8 mouse cellular contexts compared by ENCODE assay signal in genomic region chr4:117494911-117495501, GRCm38 (mm10). TPM values are rescaled to one million over a fixed set of nuclear protein-coding genes. Genes with fewer than 3 reads are reported as not detected.
DNase-seq lines count a peak whose midpoint lies in the region; ATAC-seq and TF ChIP-seq lines count a peak whose summit lies in the region.

No protein-coding gene starts in this region.

- H3K9me3 ChIP-seq in forebrain, postnatal 0 days (ENCODE audit: low read length) = no peaks in the 10 kb centered on the region
- no peaks in the 10 kb centered on the region for H3K9me3 ChIP-seq in intestine, embryonic 15.5 days
- no peaks in the 10 kb centered on the region for H3K9me3 ChIP-seq in stomach, embryonic 15.5 days

- peak overlapping the region; percentile 34 for H3K4me3 ChIP-seq in forebrain, postnatal 0 days (ENCODE audit: low read depth, low read length)
- peak overlapping the region; percentile 44 for H3K4me3 ChIP-seq in intestine, embryonic 15.5 days (replicated peaks)
- peak overlapping the region; percentile 45 for H3K4me3 ChIP-seq in stomach, embryonic 15.5 days (replicated peaks)

- H3K4me1 ChIP-seq in forebrain, postnatal 0 days (ENCODE audit: insufficient read depth) = 0 out of 2 replicates have a peak, but pooled peaks cover 7% of the 10 kb centered on the region
- peaks cover 32% of the 10 kb centered on the region for H3K4me1 ChIP-seq in intestine, embryonic 15.5 days (replicated peaks)
- peaks cover 33% of the 10 kb centered on the region for H3K4me1 ChIP-seq in stomach, embryonic 15.5 days

- peak overlapping the region; percentile 28 for H3K9ac ChIP-seq in forebrain, postnatal 0 days
- H3K9ac ChIP-seq in intestine, embryonic 15.5 days = peak overlapping the region; percentile 38
- H3K9ac ChIP-seq in stomach, embryonic 15.5 days = peak overlapping the region; percentile 7

- no peak for TF ChIP-seq CTCF in forebrain, postnatal 0 days (IDR thresholded peaks at IDR 0.05; ENCODE audit: low read depth)

- no peak for ATAC-seq in forebrain, postnatal 0 days
- ATAC-seq in intestine, embryonic 15.5 days = peak; percentile 42; the same call in 1 of the 2 replicates
- peak; percentile 28; the same call in 1 of the 2 replicates for ATAC-seq in stomach, embryonic 15.5 days (ENCODE audit: insufficient read depth, low FRiP score, low read depth)

- no peaks in the 10 kb centered on the region for H3K36me3 ChIP-seq in forebrain, postnatal 0 days (ENCODE audit: insufficient read depth)
- H3K36me3 ChIP-seq in intestine, embryonic 15.5 days = no peaks in the 10 kb centered on the region
- no peaks in the 10 kb centered on the region for H3K36me3 ChIP-seq in stomach, embryonic 15.5 days

- DNase-seq in heart, adult 11 months = peak; percentile 95
- DNase-seq in heart, postnatal 4 days = no peak
- peak; percentile 37 for DNase-seq in adrenal gland, postnatal 10 days
- DNase-seq in forebrain, postnatal 0 days = peak; percentile 25
- DNase-seq in lung, postnatal 10 days = peak; percentile 27
- no peak for DNase-seq in MN1 (ENCODE audit: low spot score)

- WGBS in forebrain, postnatal 0 days = 1% methylated on average over 47 of the region's 47 CpGs
- 1% methylated on average over 47 of the region's 47 CpGs for WGBS in intestine, embryonic 15.5 days
- WGBS in stomach, embryonic 15.5 days = 1% methylated on average over 47 of the region's 47 CpGs

- H3K27me3 ChIP-seq in forebrain, postnatal 0 days (ENCODE audit: insufficient read depth, low read length) = peaks cover 54% of the 10 kb centered on the region
- H3K27me3 ChIP-seq in intestine, embryonic 15.5 days (replicated peaks) = peaks cover 69% of the 10 kb centered on the region
- peaks cover 61% of the 10 kb centered on the region for H3K27me3 ChIP-seq in stomach, embryonic 15.5 days (replicated peaks)

- H3K27ac ChIP-seq in forebrain, postnatal 0 days (ENCODE audit: low read depth, low read length) = no peak overlapping the region; the same call in 1 of the 2 replicates
- no peak overlapping the region for H3K27ac ChIP-seq in intestine, embryonic 15.5 days
- H3K27ac ChIP-seq in stomach, embryonic 15.5 days = no peak overlapping the region; the same call in 1 of the 2 replicates

- H3K4me2 ChIP-seq in forebrain, postnatal 0 days (ENCODE audit: low read depth) = peak overlapping the region; percentile 57
- H3K4me2 ChIP-seq in intestine, embryonic 15.5 days (replicated peaks) = peak overlapping the region; percentile 90
- peak overlapping the region; percentile 92 for H3K4me2 ChIP-seq in stomach, embryonic 15.5 days

RNA-seq across cellular contexts. Expression of gene Rnf220, which starts 1.8 kb away (rescaled TPM):
- total RNA-seq in heart, postnatal 4 days (2021) = 10 to 100 TPM; 45.8 to 46.7 TPM
- total RNA-seq in adrenal gland, postnatal 10 days (2021) = 10 to 100 TPM; 67.8 to 72.4 TPM
- 160 and 185 TPM in 2 replicates for total RNA-seq in forebrain, postnatal 0 days (2014; rRNA removed)
- 123 and 140 TPM in 2 replicates for polyA plus RNA-seq in forebrain, postnatal 0 days (2015; fragmentation: Nextera tagmentation; extraction: Ambion mirVana)
- polyA plus RNA-seq in intestine, embryonic 15.5 days (2015; fragmentation: Nextera tagmentation; extraction: Ambion mirVana) = 60.0 and 63.9 TPM in 2 replicates
- polyA plus RNA-seq in stomach, embryonic 15.5 days (2015; fragmentation: Nextera tagmentation; extraction: Ambion mirVana) = 65.2 and 66.2 TPM in 2 replicates

RNA-seq across cellular contexts. Expression of gene Eri3, which starts 55.2 kb away (rescaled TPM):
- total RNA-seq in heart, postnatal 4 days (2021) = 10 to 100 TPM; 81.4 to 92.0 TPM
- total RNA-seq in adrenal gland, postnatal 10 days (2021) = 10 to 100 TPM; 74.8 to 96.0 TPM
- total RNA-seq in forebrain, postnatal 0 days (2014; rRNA removed) = 269 and 276 TPM in 2 replicates
- 379 and 380 TPM in 2 replicates for polyA plus RNA-seq in forebrain, postnatal 0 days (2015; fragmentation: Nextera tagmentation; extraction: Ambion mirVana)
- 95.5 and 102 TPM in 2 replicates for polyA plus RNA-seq in intestine, embryonic 15.5 days (2015; fragmentation: Nextera tagmentation; extraction: Ambion mirVana)
- 116 and 122 TPM in 2 replicates for polyA plus RNA-seq in stomach, embryonic 15.5 days (2015; fragmentation: Nextera tagmentation; extraction: Ambion mirVana)

Comparison
In these comparisons a context has a peak if more than half of its experiments do, and no peak if none do; other contexts are left out.
1. DNase-seq: peak in heart, adult 11 months (single experiment), adrenal gland, postnatal 10 days (single experiment), forebrain, postnatal 0 days (single experiment) and lung, postnatal 10 days (single experiment); none in heart, postnatal 4 days (single experiment) and MN1 (single experiment).
2. Peak in every context shown above with its lines, with median percentiles within 50 percentile points of each other: H3K4me2 ChIP-seq, H3K4me3 ChIP-seq and H3K9ac ChIP-seq.